ENCODE assay signal across 9 mouse cellular contexts in the genomic region with DNA sequence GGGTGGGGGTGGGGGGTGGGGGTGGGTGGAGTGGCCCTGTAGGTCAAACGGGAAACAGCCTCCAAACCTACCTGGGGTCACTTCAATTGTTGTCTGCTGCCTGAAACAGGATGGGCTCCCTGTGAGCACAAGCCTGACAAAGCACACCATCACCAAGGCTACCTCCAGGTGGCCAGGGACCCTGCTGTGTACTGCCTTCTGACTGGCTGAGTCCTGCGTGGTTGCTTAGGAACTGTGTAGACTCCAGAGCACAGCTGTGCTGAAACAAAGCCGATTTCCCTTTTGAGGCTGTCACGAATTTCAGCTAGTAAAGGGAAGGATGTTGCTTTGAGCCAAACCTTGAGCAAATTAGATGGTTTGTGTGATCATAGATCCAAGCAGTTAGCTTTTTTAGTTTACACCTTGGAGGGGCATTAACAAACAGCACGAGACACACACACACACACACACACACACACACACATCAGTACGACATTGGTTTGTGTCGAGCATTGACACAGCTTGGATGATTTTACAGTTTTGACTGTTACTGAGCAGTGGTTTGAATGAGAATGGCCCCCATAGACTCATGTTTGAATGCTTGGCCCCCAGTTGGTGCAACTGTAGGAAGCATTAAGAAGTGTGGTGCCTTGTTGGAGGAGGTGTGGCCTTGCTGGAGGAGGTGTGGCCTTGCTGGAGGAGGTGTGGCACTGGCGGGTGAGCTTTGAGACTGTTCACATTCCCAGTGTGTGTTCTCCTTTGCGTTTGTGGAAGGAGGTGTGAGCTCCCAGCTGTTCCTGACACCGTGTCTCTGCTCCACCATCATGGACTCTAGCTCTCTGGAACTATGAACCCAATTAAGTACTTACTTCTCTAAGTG. TPM values are rescaled to one million over a fixed set of nuclear protein-coding genes. Genes with fewer than 3 reads are reported as not detected.
DNase-seq lines count a peak whose midpoint lies in the region; ATAC-seq and TF ChIP-seq lines count a peak whose summit lies in the region.
"Had no signal": no experiment of that assay in that cellular context is flagged by ENCODE, and none has a peak within 500 bp of the region (broad histone marks: within the 10 kb centered on the region; RNA-seq: fewer than 3 reads in every experiment).

No protein-coding gene starts in this region.

- peak; percentile 97 for ATAC-seq in embryonic facial prominence, embryonic 14.5 days (ENCODE audit: low read depth)
- ATAC-seq: Patski had no signal

- no peak overlapping the region for H3K4me3 ChIP-seq in embryonic facial prominence, embryonic 14.5 days (ENCODE audit: low read depth, low read length)
- H3K4me3 ChIP-seq in liver, adult 2 months (ENCODE audit: insufficient read depth, low read depth, low read length), result no peak overlapping the region

- 0 out of 2 replicates have a peak overlapping the region, but pooled peaks have one; percentile 6 for H3K9ac ChIP-seq in embryonic facial prominence, embryonic 14.5 days (ENCODE audit: low read depth, low read length)
- no peak overlapping the region for H3K9ac ChIP-seq in liver, adult 2 months (ENCODE audit: low read depth, low read length)

- TF ChIP-seq POLR2A in liver, adult 2 months (IDR thresholded peaks at IDR 0.05; ENCODE audit: extremely low read depth, insufficient read depth, low read length), result no peak

- H3K4me1 ChIP-seq in embryonic facial prominence, embryonic 14.5 days (ENCODE audit: control insufficient read depth, insufficient read depth, low read length), result no peaks in the 10 kb centered on the region
- H3K4me1 ChIP-seq in liver, adult 2 months (ENCODE audit: control insufficient read depth, insufficient read depth, low read length), result no peaks in the 10 kb centered on the region

- peak overlapping the region; percentile 58; the same call in 1 of the 2 replicates for H3K27ac ChIP-seq in embryonic facial prominence, embryonic 14.5 days (replicated peaks; ENCODE audit: low read depth, low read length)
- H3K27ac ChIP-seq in liver, adult 2 months (replicated peaks; ENCODE audit: insufficient read depth, low read depth, low read length), result no peak overlapping the region

- H3K9me3 ChIP-seq in embryonic facial prominence, embryonic 14.5 days (ENCODE audit: control insufficient read depth, low read length), result no peaks in the 10 kb centered on the region

- H3K79me2 ChIP-seq in liver, adult 2 months (ENCODE audit: control insufficient read depth, insufficient read depth, low read length), result no peaks in the 10 kb centered on the region

- H3K36me3 ChIP-seq in embryonic facial prominence, embryonic 14.5 days (ENCODE audit: control insufficient read depth, insufficient read depth, low read length), result no peaks in the 10 kb centered on the region
- H3K36me3 ChIP-seq in liver, adult 2 months (ENCODE audit: control insufficient read depth, insufficient read depth, low read length), result no peaks in the 10 kb centered on the region

- no peaks in the 10 kb centered on the region for H3K27me3 ChIP-seq in embryonic facial prominence, embryonic 14.5 days (replicated peaks; ENCODE audit: control insufficient read depth, insufficient read depth, low read length)
- no peaks in the 10 kb centered on the region for H3K27me3 ChIP-seq in liver, adult 2 months (ENCODE audit: control insufficient read depth, insufficient read depth, low read length)
- H3K27me3 ChIP-seq: Patski had no signal

- DNase-seq in heart, postnatal 10 days, result peak; percentile 19 to 32
- no peak for DNase-seq in heart, adult 9 months (ENCODE audit: low spot score in 2 of 2)
- DNase-seq in embryonic facial prominence, embryonic 14.5 days (ENCODE audit: low spot score), result peak; percentile 86
- peak; percentile 15 for DNase-seq in induced T-regulatory cell, adult 2 months (ENCODE audit: low read depth)
- peak; percentile 30 for DNase-seq in liver, adult 2 months (ENCODE audit: extremely low read depth, low read depth, low spot score)
- peak; percentile 68 for DNase-seq in retina, adult 2 months (ENCODE audit: low read depth, low spot score)
- no peak for DNase-seq in c-Kit-positive CD71-positive TER-119-positive erythroid progenitor cells, embryonic 14.5 days (ENCODE audit: low spot score)
- DNase-seq in heart, adult 18-20 months, result no peak

- TF ChIP-seq CTCF in liver, adult 2 months (IDR thresholded peaks at IDR 0.05; ENCODE audit: low read depth, low read length), result no peak

- 11% methylated on average over 10 of the region's 10 CpGs for WGBS in embryonic facial prominence, embryonic 14.5 days
- WGBS in liver, adult 2 months, result 11% methylated on average over 10 of the region's 10 CpGs

- peak overlapping the region; percentile 34 for H3K4me2 ChIP-seq in embryonic facial prominence, embryonic 14.5 days (ENCODE audit: low read depth, low read length)

- intact Hi-C loops in heart, postnatal 10 days (cut with DNase I), result no loop called here

RNA-seq across cellular contexts. Expression of gene Erv3, which starts 11.8 kb away (rescaled TPM):
- not detected for total RNA-seq in heart, postnatal 10 days (2021)
- polyA plus RNA-seq in embryonic facial prominence, embryonic 14.5 days (2014; fragmentation: Nextera tagmentation; extraction: Ambion mirVana), result not detected in 2 replicates
- total RNA-seq in liver, adult 2 months (2014; rRNA removed), result not detected in 2 replicates
- not detected in 2 replicates for polyA plus RNA-seq in liver, adult 2 months (2012; rRNA removed)
- total RNA-seq in heart, adult 18-20 months (2021), result not detected
- polyA plus RNA-seq: Patski had no signal

Comparison
In these comparisons a context has a peak if more than half of its experiments do, and no peak if none do; other contexts are left out.
1. DNase-seq: peak in heart, postnatal 10 days (2 of 2), embryonic facial prominence, embryonic 14.5 days (single experiment), induced T-regulatory cell, adult 2 months (single experiment), liver, adult 2 months (single experiment) and retina, adult 2 months (single experiment); none in heart, adult 9 months (0 of 2), c-Kit-positive CD71-positive TER-119-positive erythroid progenitor cells, embryonic 14.5 days (single experiment) and heart, adult 18-20 months (0 of 2).